Mouse (Mus musculus) left cerebral cortex, adult 2 months (tissue): Measurements from ENCODE around the gene Gm48552. TPM values are rescaled to one million over a fixed set of nuclear protein-coding genes. Genes with fewer than 3 reads are reported as not detected.

Experiments
- DNase-seq, 2 experiments: peaks; one replicate each; pipeline ENCODE4 v3.0.0; 2021 to 2022; ENCODE audit warnings: low spot score in 2 of 2, mixed read lengths in 1 of 2; ENCODE audit errors: extremely low spot score in 1 of 2
- H3K27ac ChIP-seq: fragments of 200-600 bp; 2 replicates; pipeline ENCODE4 v1.8.1; 2022
- H3K4me3 ChIP-seq: fragments of 200-600 bp; 2 replicates; pipeline ENCODE4 v1.8.1; 2022
- CTCF ChIP-seq: fragments of 200-600 bp; IDR thresholded peaks from 2 replicates; pipeline ENCODE4 v1.8.1; 2022; ENCODE audit warnings: antibody characterized with exemption, mild to moderate bottlenecking, moderate library complexity
- intact Hi-C: fragments of 180-260 bp; cut with DNase I; formaldehyde crosslinking; loops from one replicate; pipeline ENCODE4 v1.15.1; 2025
- total RNA-seq, 2 experiments: library from RNA; stranded (reverse); gene quantifications; 2 replicates each; pipeline ENCODE4 v1.2.3; 2021

Gene Gm48552
- total RNA-seq, 2 experiments from 2014 or later, result 5.1 to 7.1 TPM

- Histone ChIP-seq H3K27ac (no peak overlapping the region; the same call in 1 of the 2 replicates), H3K4me3 (no peak overlapping the region)
- TF ChIP-seq CTCF, result no peak
- intact Hi-C loops, result no loop called here
- DNase-seq, result no peak
Measured at GRCm38 (mm10) chr10:81393456-81394063, 4.8 kb downstream of the Gm48552 start.

- Histone ChIP-seq H3K4me3 (no peak overlapping the region), H3K27ac (no peak overlapping the region)
- intact Hi-C loops, result loop anchor here (1.0 kb wide), 1 partner anchor 55 kb away; no protein-coding TSS in a partner anchor
- peak; percentile 58 to 63 for DNase-seq
- peak; percentile 96 for TF ChIP-seq CTCF
Measured at GRCm38 (mm10) chr10:81395127-81395526, 6.3 kb downstream of the Gm48552 start.

- H3K4me3 ChIP-seq, result no peak overlapping the region
- no peak for DNase-seq
- H3K27ac ChIP-seq, result no peak overlapping the region
- no peak for TF ChIP-seq CTCF
- intact Hi-C loops, result loop anchor here (1.0 kb wide), 1 partner anchor 54 kb away; no protein-coding TSS in a partner anchor
Measured at GRCm38 (mm10) chr10:81395865-81396264, 7.1 kb downstream of the Gm48552 start.

GRCm38 (mm10) chr10:81396749-81397148 lies 7.9 kb downstream of the Gm48552 start:
- no peak for DNase-seq
- TF ChIP-seq CTCF, result no peak
- no peak overlapping the region for H3K4me3 ChIP-seq
- H3K27ac ChIP-seq, result no peak overlapping the region
- intact Hi-C loops, result no loop called here

- no peak overlapping the region for H3K27ac ChIP-seq
- TF ChIP-seq CTCF, result no peak
- no peak for DNase-seq
- no peak overlapping the region for H3K4me3 ChIP-seq
- intact Hi-C loops, result no loop called here
Measured at GRCm38 (mm10) chr10:81399296-81399695, 10.5 kb downstream of the Gm48552 start.

- DNase-seq, result no peak
- Histone ChIP-seq H3K4me3 (no peak overlapping the region; the same call in 1 of the 2 replicates), H3K27ac (no peak overlapping the region)
- no peak for TF ChIP-seq CTCF
- intact Hi-C loops, result no loop called here
Measured at GRCm38 (mm10) chr10:81399798-81400308, 11.0 kb downstream of the Gm48552 start.

- H3K27ac ChIP-seq, result peak overlapping the region; percentile 85
- DNase-seq, result no peak
- intact Hi-C loops, result no loop called here
- H3K4me3 ChIP-seq, result peak overlapping the region; percentile 31
- no peak for TF ChIP-seq CTCF
Measured at GRCm38 (mm10) chr10:81400371-81401204, 11.8 kb downstream of the Gm48552 start.

- intact Hi-C loops, result no loop called here
- DNase-seq, result no peak
- peak overlapping the region; percentile 85 for H3K27ac ChIP-seq
- H3K4me3 ChIP-seq, result no peak overlapping the region
- TF ChIP-seq CTCF, result no peak
Measured at GRCm38 (mm10) chr10:81401205-81401520, 12.4 kb downstream of the Gm48552 start.

GRCm38 (mm10) chr10:81401521-81402226 lies 12.9 kb downstream of the Gm48552 start:
- intact Hi-C loops, result no loop called here
- Histone ChIP-seq H3K4me3 (no peak overlapping the region), H3K27ac (peak overlapping the region; percentile 85)
- peak; percentile 7; the same call in 1 of the 2 replicates for TF ChIP-seq CTCF
- DNase-seq, result peak in 1 of 2 experiments; percentile 52

- Histone ChIP-seq H3K4me3 (no peak overlapping the region), H3K27ac (peak overlapping the region; percentile 85)
- no peak for TF ChIP-seq CTCF
- DNase-seq, result no peak
- intact Hi-C loops, result no loop called here
Measured at GRCm38 (mm10) chr10:81402227-81402765, 13.5 kb downstream of the Gm48552 start.

- no peak for TF ChIP-seq CTCF
- Histone ChIP-seq H3K27ac (peak overlapping the region; percentile 85; the same call in 1 of the 2 replicates), H3K4me3 (no peak overlapping the region)
- intact Hi-C loops, result no loop called here
- no peak for DNase-seq
Measured at GRCm38 (mm10) chr10:81403511-81403910, 14.7 kb downstream of the Gm48552 start.

GRCm38 (mm10) chr10:81404082-81404481 lies 15.3 kb downstream of the Gm48552 start:
- TF ChIP-seq CTCF, result no peak
- no peak for DNase-seq
- Histone ChIP-seq H3K4me3 (no peak overlapping the region), H3K27ac (no peak overlapping the region)
- intact Hi-C loops, result no loop called here
